Mouse (Mus musculus) hindlimb bud, embryonic 11.5 days (tissue): ENCODE results near the gene Nenf.

Experiments
- DNase-seq: peaks from one replicate; pipeline ENCODE4 v3.0.0-alpha.2; 2012; ENCODE audit warnings: low read depth, low spot score; ENCODE audit errors: extremely low spot score

Nenf gene

DNA sequence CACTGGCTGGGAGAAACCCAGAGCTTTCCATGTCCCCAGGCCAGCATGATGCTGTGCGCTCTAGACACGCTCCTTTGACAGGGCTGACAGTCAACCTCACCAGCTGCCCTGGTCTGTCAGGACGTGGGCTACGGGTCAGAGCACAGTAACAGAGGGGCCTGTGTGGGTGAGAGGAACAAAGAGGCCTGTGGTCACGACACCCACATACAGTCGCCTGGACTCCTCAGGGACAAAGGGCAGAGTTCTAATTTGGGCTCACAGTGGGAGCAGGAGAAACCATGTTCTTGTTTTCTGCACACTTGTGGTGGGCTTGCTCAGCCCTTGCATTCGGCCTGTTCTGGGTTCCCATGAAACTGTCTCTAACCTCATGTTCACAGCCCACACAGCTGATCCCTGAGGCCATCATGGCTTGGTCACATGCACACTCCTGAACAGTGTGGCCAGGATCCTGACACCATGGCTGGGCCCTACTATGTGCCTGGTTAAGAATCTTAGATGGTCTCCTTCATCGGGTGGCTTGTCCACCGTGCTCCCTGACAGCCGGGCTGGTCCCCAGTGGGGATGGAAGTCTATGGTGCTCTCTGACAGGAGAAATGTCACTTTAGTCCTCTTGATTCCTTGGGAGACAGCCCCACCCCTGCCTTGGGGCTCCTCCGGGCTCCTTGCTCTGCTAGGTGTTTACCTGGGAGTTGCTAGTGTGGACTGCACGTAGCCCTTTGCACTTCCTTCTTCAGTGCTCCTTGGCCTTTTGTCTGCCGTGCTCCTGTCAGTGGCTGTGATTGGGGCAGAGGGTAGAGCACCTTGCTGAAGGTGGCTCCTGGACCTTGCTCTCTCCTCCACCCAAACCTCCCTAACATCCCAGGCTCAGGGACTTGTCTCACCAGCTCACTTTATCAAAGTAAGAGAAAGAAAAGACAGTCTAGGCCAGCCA, 34.6 kb downstream of the Nenf start:
- no peak for DNase-seq

DNA sequence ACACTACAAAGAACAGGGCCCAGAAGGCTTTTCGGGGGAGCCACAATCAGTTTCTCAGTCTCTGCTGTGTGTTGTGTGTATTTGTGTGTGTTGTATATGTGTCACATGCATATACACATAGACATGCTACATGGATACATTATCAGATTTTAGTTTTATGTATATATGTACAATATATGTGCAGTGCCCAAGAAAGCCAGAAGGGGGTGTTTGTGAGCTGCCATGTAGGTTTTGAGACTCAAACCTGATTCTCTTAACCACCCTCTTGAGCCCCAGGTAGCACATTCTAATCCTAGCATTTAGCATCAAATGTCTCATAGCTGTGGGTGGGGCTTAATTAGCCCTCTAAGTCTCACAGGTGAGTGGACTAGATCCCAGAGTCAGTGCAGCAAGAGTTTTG, 35.7 kb downstream of the Nenf start:
- no peak for DNase-seq

GRCm38 (mm10) chr1:191281171-191281570, 36.8 kb downstream of the Nenf start:
- no peak for DNase-seq

DNA sequence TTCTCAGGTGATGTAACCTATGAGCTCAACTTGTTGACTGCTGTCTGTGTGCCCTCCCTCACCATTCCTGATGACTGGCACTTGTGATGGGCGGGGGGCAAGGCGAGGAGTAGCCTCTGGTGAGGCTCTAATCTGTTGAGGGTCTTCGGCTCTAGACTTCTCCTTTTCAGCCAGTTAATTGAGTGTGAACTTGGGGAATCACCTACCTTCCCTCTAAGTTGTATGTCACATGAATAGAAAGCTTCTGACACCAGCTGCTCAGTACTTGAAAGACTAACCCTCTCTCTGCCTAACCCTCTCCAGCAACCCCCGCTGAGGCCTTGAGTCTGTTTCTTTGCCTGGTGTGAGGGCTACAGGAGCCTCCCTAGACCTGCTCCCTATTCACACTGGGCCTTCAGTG, 39.7 kb downstream of the Nenf start:
- DNase-seq, result no peak

DNA sequence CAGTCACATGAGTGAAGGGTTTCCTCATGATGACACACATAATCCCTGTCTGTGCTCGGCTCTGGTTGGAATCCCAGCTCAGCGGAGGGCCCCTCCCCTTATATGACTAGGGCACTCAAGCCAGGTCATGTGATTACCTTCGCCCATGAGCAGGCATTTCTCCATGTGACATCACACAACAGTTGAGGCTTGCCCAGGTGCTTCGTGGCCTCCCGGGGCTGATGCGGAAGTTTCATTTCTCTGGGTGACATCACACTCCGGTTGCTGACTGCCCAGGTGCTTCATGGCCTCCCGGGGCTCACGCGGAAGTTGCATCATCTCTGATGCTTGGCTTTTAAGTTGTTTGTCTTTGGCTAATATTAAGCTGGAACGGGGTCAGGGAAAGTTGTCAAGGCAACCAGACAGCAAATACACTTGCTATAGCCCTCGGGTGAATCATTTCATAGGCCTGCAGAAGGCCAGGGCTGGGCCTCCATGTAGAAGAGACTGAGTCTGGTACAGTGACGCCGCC, 40.4 kb downstream of the Nenf start:
- no peak for DNase-seq

DNA sequence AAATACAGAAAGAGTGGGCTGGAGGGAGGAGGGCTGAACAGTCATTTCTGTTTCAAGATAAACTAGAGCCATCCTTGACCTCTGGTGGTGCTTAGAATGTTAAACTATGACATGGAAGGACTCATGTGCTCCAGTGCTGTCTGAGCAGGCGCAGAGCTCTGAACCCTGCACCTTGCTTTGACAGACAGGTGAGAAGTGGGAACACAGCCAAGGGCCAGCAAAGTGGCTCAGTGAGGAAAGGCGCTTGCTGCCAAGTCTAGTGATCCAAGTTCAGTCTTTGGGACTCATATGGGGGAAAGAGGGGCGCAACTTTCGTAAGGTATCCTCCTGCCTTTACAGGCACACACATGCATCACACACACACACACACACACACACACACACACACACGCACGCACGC, 41.8 kb downstream of the Nenf start:
- DNase-seq, result no peak

GRCm38 (mm10) chr1:191275527-191275926, 42.5 kb downstream of the Nenf start:
- DNase-seq, result no peak

GRCm38 (mm10) chr1:191272660-191273059, 45.3 kb downstream of the Nenf start:
- DNase-seq, result no peak

DNA sequence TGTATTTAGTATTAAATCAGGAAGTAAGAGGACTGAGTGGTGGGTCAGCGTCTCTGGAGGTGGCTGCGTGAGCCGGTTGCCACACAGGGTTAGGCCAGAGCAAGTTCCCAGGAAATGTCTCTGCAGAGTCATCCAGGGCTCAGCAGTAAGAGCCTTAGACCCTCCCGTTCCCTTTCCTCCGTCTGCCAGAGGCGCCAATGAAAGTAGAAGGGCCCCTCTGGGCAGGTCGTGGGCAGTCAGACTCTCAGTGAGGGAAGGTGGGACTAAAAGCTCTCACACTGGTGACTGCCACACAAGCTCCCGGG, 48.4 kb downstream of the Nenf start:
- DNase-seq, result no peak

DNA sequence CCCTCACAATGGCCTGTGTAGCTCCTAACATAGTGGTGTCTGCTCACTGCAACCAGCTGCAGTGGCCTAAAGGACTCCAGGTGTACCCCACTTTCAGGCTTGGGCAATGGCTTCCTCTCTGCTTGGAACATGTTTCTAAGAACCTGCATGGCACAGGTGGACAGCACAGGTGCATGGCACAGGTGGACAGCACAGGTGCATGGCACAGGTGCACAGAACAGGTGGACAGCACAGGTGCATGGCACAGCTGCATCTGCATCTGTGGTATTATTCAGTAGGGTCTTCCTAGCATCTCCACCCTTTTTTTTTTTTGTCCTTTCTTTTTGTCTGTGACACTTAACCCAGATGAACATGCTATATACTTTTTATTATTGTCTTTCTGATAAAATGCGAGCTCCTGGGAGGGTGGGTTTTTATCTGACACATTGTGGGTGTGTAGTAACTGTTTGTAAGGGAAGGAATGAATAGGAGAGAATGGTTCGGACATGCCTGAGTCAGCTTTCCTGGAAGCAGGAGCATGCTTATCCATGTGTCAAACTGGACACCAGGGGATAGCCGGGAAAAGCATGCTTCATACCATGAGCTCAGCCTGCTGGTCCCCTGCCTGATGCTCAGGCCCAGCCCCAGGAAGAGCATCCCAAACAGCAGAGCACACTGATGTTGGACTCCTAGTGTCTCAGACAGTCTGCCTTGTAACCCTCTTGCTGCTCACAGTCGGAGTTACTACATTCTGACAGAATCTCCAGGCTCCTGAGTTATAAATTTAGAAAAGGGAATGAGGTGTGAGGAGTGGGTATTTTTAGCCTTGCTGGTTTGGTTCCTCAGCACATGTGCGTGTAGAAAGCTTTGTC, 49.0 kb downstream of the Nenf start:
- no peak for DNase-seq

- peak; percentile 68 for DNase-seq
Observed at GRCm38 (mm10) chr1:191267856-191268255, 50.1 kb downstream of the Nenf start.

DNA sequence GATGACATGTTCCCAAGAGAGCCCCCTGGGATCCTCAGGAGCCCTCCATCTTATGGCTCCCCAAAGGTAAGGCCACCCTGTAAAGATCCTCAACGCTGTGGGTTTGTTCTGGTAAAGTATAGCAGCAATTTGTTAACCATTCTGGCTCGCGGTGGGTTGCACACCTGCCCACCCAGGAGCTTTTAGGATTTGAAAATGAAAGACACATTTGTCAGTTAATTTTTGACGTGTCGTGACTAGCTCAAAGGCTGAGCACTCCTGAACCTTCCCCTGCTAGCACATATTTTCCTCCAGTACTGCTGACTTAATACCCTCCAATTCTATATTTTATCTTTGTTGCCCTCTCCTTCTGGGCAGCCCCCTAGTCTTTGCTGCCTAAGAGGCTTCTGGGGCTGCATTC, 50.8 kb downstream of the Nenf start:
- DNase-seq, result no peak

GRCm38 (mm10) chr1:191263471-191263870, 54.5 kb downstream of the Nenf start:
- DNase-seq, result no peak

DNA sequence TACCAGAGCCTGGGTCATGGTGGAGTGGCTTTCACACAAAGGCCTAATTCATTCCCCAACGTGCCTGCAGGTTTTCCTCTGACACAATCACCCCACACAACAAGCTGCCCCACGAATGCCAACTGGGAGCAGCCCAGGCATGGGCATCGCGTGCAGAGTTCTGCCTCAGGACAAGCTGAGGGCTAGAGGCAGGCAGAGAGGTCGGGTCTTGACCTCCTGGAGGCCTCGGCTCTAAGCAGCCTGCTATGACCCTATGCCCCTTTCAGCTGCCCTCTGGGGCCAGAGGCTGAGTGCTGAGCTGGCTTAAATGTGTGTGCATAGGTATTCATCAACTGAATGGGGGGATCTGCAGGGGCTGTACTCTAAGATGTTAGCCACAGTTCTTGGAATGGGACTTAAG, 56.1 kb downstream of the Nenf start:
- no peak for DNase-seq

DNA sequence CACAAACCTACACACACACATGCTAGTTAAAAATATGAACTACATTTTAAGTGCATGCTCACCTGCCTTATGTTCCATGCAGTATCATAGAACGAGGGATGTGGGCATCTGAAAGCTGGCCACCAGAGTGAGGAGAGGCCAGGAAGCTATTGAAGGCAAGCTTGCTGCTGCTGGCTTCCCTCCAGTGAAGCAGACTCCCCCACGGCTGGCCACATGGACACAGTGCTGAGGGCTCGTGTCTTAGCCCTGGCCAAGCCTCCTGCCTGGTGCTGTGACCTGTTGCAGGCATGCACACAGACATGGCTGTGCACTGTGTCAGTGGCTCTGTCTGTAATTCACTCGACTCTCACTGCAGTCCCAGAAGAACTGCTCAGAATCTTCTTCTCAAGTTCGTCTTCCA, 58.3 kb downstream of the Nenf start:
- DNase-seq, result no peak

DNA sequence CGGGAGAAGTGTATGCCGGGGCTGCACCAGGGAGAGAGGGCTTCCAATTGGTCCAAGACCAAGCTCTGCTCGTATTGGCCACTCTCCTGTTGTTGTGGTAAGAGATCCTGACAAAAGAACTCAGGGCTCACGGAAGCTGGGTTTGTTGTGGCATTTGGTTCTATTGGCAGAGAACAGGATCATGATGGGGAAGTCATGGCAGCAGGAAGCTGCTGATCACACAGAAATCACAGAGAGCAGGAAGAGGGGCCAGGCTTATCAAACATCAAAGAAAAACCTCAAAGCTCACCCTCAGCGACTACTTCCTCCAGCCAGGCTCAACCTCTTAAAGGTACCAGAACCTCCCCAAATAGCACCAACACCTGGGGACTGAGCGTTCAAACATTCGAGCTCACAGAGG, 58.9 kb downstream of the Nenf start:
- no peak for DNase-seq

DNA sequence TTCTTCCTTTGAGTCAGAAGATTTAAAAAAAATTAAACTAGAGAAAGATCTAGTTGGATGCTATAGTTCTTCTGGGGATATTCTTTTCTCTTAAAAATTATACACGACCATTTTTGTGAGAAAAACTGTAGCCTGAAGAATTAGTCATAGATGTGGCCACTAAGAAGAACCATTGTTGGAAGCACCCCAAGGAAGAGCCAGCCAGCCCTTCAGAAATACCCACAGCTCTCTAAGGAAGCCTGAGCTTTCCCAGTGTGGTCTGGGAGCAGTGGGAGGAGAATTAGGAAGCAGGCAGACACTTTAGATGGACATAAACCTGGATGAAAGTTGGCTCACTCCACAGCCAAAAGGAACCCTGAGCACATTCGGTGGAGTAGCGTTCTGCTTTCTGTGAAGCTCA, 59.5 kb downstream of the Nenf start:
- DNase-seq, result no peak

- no peak for DNase-seq
Observed at GRCm38 (mm10) chr1:191257981-191258380, 60.0 kb downstream of the Nenf start.

- no peak for DNase-seq
Observed at GRCm38 (mm10) chr1:191257351-191257771, 60.6 kb downstream of the Nenf start.
